Mouse (Mus musculus): ENCODE data around the gene Adcy1. TPM values are rescaled to one million over a fixed set of nuclear protein-coding genes. Genes with fewer than 3 reads are reported as not detected.

The Adcy1 gene
- polyA plus RNA-seq, 1 experiment from 2014 or later = 1.1 TPM

- Histone ChIP-seq H3K4me3 (ENCODE audit: low read length) (no peak overlapping the region), H3K9ac (ENCODE audit: low read length) (no peak overlapping the region), H3K4me2 (ENCODE audit: low read depth, low read length) (no peak overlapping the region), H3K27me3 (ENCODE audit: control insufficient read depth, insufficient read depth, low read length) (peaks cover 29% of the 10 kb centered on the region), H3K36me3 (ENCODE audit: control insufficient read depth, insufficient read depth) (no peaks in the 10 kb centered on the region), H3K9me3 (replicated peaks; ENCODE audit: control insufficient read depth, low read length) (no peaks in the 10 kb centered on the region), H3K4me1 (ENCODE audit: control insufficient read depth, insufficient read depth, low read length) (peaks cover 22% of the 10 kb centered on the region), H3K27ac (ENCODE audit: low read length) (no peak overlapping the region)
- no peak for ATAC-seq (replicated peaks; ENCODE audit: extremely low read depth, insufficient read depth, low FRiP score)
- 74% methylated on average over 4 of the region's 4 CpGs for WGBS
Measured at GRCm38 (mm10) chr11:7053710-7054109, 9.6 kb upstream of the Adcy1 start.

GRCm38 (mm10) chr11:7054662-7055265 is 8.5 kb upstream of the Adcy1 start:
- Histone ChIP-seq H3K27ac (ENCODE audit: low read length) (peak overlapping the region; percentile 87), H3K36me3 (ENCODE audit: control insufficient read depth, insufficient read depth) (no peaks in the 10 kb centered on the region), H3K4me3 (ENCODE audit: low read length) (no peak overlapping the region), H3K27me3 (ENCODE audit: control insufficient read depth, insufficient read depth, low read length) (peaks cover 35% of the 10 kb centered on the region), H3K4me2 (ENCODE audit: low read depth, low read length) (no peak overlapping the region), H3K9ac (ENCODE audit: low read length) (no peak overlapping the region), H3K4me1 (ENCODE audit: control insufficient read depth, insufficient read depth, low read length) (peaks cover 22% of the 10 kb centered on the region), H3K9me3 (replicated peaks; ENCODE audit: control insufficient read depth, low read length) (no peaks in the 10 kb centered on the region)
- ATAC-seq (replicated peaks; ENCODE audit: extremely low read depth, insufficient read depth, low FRiP score) = no peak
- WGBS = 76% methylated on average over 6 of the region's 6 CpGs

GRCm38 (mm10) chr11:7055455-7056017 is 7.8 kb upstream of the Adcy1 start:
- H3K9me3 ChIP-seq (replicated peaks; ENCODE audit: control insufficient read depth, low read length) = no peaks in the 10 kb centered on the region
- H3K4me3 ChIP-seq (ENCODE audit: low read length) = peak overlapping the region; percentile 10; the same call in 1 of the 2 replicates
- H3K27ac ChIP-seq (ENCODE audit: low read length) = peak overlapping the region; percentile 87
- peaks cover 38% of the 10 kb centered on the region for H3K27me3 ChIP-seq (ENCODE audit: control insufficient read depth, insufficient read depth, low read length)
- H3K9ac ChIP-seq (ENCODE audit: low read length) = peak overlapping the region; percentile 44; the same call in 1 of the 2 replicates
- peaks cover 22% of the 10 kb centered on the region for H3K4me1 ChIP-seq (ENCODE audit: control insufficient read depth, insufficient read depth, low read length)
- no peaks in the 10 kb centered on the region for H3K36me3 ChIP-seq (ENCODE audit: control insufficient read depth, insufficient read depth)
- WGBS = 5% methylated on average over 14 of the region's 14 CpGs
- peak overlapping the region; percentile 65 for H3K4me2 ChIP-seq (ENCODE audit: low read depth, low read length)
- ATAC-seq (replicated peaks; ENCODE audit: extremely low read depth, insufficient read depth, low FRiP score) = peak; percentile 95

GRCm38 (mm10) chr11:7056121-7056520 is 7.2 kb upstream of the Adcy1 start:
- ATAC-seq (replicated peaks; ENCODE audit: extremely low read depth, insufficient read depth, low FRiP score) = peak; percentile 49; the same call in 1 of the 2 replicates
- Histone ChIP-seq H3K27me3 (ENCODE audit: control insufficient read depth, insufficient read depth, low read length) (peaks cover 44% of the 10 kb centered on the region), H3K9me3 (replicated peaks; ENCODE audit: control insufficient read depth, low read length) (no peaks in the 10 kb centered on the region), H3K4me2 (ENCODE audit: low read depth, low read length) (peak overlapping the region; percentile 65), H3K36me3 (ENCODE audit: control insufficient read depth, insufficient read depth) (no peaks in the 10 kb centered on the region), H3K9ac (ENCODE audit: low read length) (peak overlapping the region; percentile 52; the same call in 1 of the 2 replicates), H3K4me1 (ENCODE audit: control insufficient read depth, insufficient read depth, low read length) (peaks cover 22% of the 10 kb centered on the region), H3K27ac (ENCODE audit: low read length) (peak overlapping the region; percentile 87), H3K4me3 (ENCODE audit: low read length) (peak overlapping the region; percentile 26; the same call in 1 of the 2 replicates)
- WGBS = 4% methylated on average over 11 of the region's 11 CpGs

- Histone ChIP-seq H3K9ac (ENCODE audit: low read length) (no peak overlapping the region), H3K27ac (ENCODE audit: low read length) (no peak overlapping the region), H3K27me3 (ENCODE audit: control insufficient read depth, insufficient read depth, low read length) (peaks cover 59% of the 10 kb centered on the region), H3K4me1 (ENCODE audit: control insufficient read depth, insufficient read depth, low read length) (peaks cover 22% of the 10 kb centered on the region), H3K9me3 (replicated peaks; ENCODE audit: control insufficient read depth, low read length) (no peaks in the 10 kb centered on the region), H3K36me3 (ENCODE audit: control insufficient read depth, insufficient read depth) (no peaks in the 10 kb centered on the region), H3K4me2 (ENCODE audit: low read depth, low read length) (no peak overlapping the region), H3K4me3 (ENCODE audit: low read length) (no peak overlapping the region)
- WGBS = 79% methylated on average over 7 of the region's 7 CpGs
- ATAC-seq (replicated peaks; ENCODE audit: extremely low read depth, insufficient read depth, low FRiP score) = no peak
Measured at GRCm38 (mm10) chr11:7057781-7058180, 5.5 kb upstream of the Adcy1 start.

- Histone ChIP-seq H3K4me3 (ENCODE audit: low read length) (no peak overlapping the region), H3K36me3 (ENCODE audit: control insufficient read depth, insufficient read depth) (no peaks in the 10 kb centered on the region), H3K27ac (ENCODE audit: low read length) (no peak overlapping the region), H3K4me1 (ENCODE audit: control insufficient read depth, insufficient read depth, low read length) (peaks cover 10% of the 10 kb centered on the region), H3K9me3 (replicated peaks; ENCODE audit: control insufficient read depth, low read length) (no peaks in the 10 kb centered on the region), H3K4me2 (ENCODE audit: low read depth, low read length) (no peak overlapping the region), H3K27me3 (ENCODE audit: control insufficient read depth, insufficient read depth, low read length) (peaks cover 84% of the 10 kb centered on the region), H3K9ac (ENCODE audit: low read length) (no peak overlapping the region)
- ATAC-seq (replicated peaks; ENCODE audit: extremely low read depth, insufficient read depth, low FRiP score) = no peak
- 42% methylated on average over 6 of the region's 6 CpGs for WGBS
Measured at GRCm38 (mm10) chr11:7061961-7062360, 1.3 kb upstream of the Adcy1 start.

- Histone ChIP-seq H3K4me2 (ENCODE audit: low read depth, low read length) (peak overlapping the region; percentile 69), H3K27ac (ENCODE audit: low read length) (no peak overlapping the region), H3K4me1 (ENCODE audit: control insufficient read depth, insufficient read depth, low read length) (peaks cover 8% of the 10 kb centered on the region), H3K27me3 (ENCODE audit: control insufficient read depth, insufficient read depth, low read length) (peaks cover 81% of the 10 kb centered on the region), H3K4me3 (ENCODE audit: low read length) (peak overlapping the region; percentile 62), H3K9ac (ENCODE audit: low read length) (no peak overlapping the region), H3K9me3 (replicated peaks; ENCODE audit: control insufficient read depth, low read length) (no peaks in the 10 kb centered on the region), H3K36me3 (ENCODE audit: control insufficient read depth, insufficient read depth) (no peaks in the 10 kb centered on the region)
- no peak for ATAC-seq (replicated peaks; ENCODE audit: extremely low read depth, insufficient read depth, low FRiP score)
- WGBS = 17% methylated on average over 10 of the region's 10 CpGs
Measured at GRCm38 (mm10) chr11:7062566-7062965, 723 bp upstream of the Adcy1 start.

GRCm38 (mm10) chr11:7063681-7064267 is 485 bp downstream of the Adcy1 start:
- ATAC-seq (replicated peaks; ENCODE audit: extremely low read depth, insufficient read depth, low FRiP score) = peak; percentile 31; the same call in 1 of the 2 replicates
- H3K4me1 ChIP-seq (ENCODE audit: control insufficient read depth, insufficient read depth, low read length) = peaks cover 8% of the 10 kb centered on the region
- peak overlapping the region; percentile 65 for H3K9ac ChIP-seq (ENCODE audit: low read length)
- WGBS = under 1% methylated on average over 52 of the region's 53 CpGs
- peak overlapping the region; percentile 86 for H3K4me2 ChIP-seq (ENCODE audit: low read depth, low read length)
- H3K27me3 ChIP-seq (ENCODE audit: control insufficient read depth, insufficient read depth, low read length) = peaks cover 76% of the 10 kb centered on the region
- no peak overlapping the region for H3K27ac ChIP-seq (ENCODE audit: low read length)
- H3K36me3 ChIP-seq (ENCODE audit: control insufficient read depth, insufficient read depth) = no peaks in the 10 kb centered on the region
- H3K9me3 ChIP-seq (replicated peaks; ENCODE audit: control insufficient read depth, low read length) = no peaks in the 10 kb centered on the region
- peak overlapping the region; percentile 62 for H3K4me3 ChIP-seq (ENCODE audit: low read length)
